Mouse (Mus musculus) forebrain, embryonic 16.5 days (tissue): ENCODE results near the gene Dis3l. TPM values are rescaled to one million over a fixed set of nuclear protein-coding genes. Genes with fewer than 3 reads are reported as not detected.
"Not testable (repeated sequence)": the region's sequence is repeated elsewhere in the genome, so short reads cannot be mapped to it uniquely, and the experiment has no call there.

Source experiments
- ATAC-seq: fragments of 200-750 bp; cut with Nextera tagmentation; 2 replicates; pipeline ENCODE4 v1.8.0; 2017; ENCODE audit warnings: mild to moderate bottlenecking, moderate library complexity
- H3K27ac ChIP-seq: fragments of 300-500 bp; sonication (generic); 2 replicates; pipeline ENCODE4 v1.5.1; 2014; ENCODE audit warnings: low read length, control low read depth
- H3K27me3 ChIP-seq: fragments of 300-500 bp; sonication (generic); replicated peaks from 2 replicates; pipeline ENCODE4 v1.6.1; 2014; ENCODE audit warnings: low read length; ENCODE audit not compliant: control insufficient read depth, insufficient read depth
- H3K36me3 ChIP-seq: fragments of 300-500 bp; sonication (generic); 2 replicates; pipeline ENCODE4 v1.6.1; 2014; ENCODE audit not compliant: control insufficient read depth, insufficient read depth
- H3K4me1 ChIP-seq: fragments of 300-500 bp; sonication (generic); replicated peaks from 2 replicates; pipeline ENCODE4 v1.6.1; 2014; ENCODE audit warnings: low read length; ENCODE audit not compliant: control insufficient read depth, insufficient read depth
- H3K4me2 ChIP-seq: fragments of 300-500 bp; sonication (generic); 2 replicates; pipeline ENCODE4 v1.6.1; 2014; ENCODE audit warnings: mild to moderate bottlenecking, low read length, control low read depth
- H3K4me3 ChIP-seq: fragments of 300-500 bp; sonication (generic); replicated peaks from 2 replicates; pipeline ENCODE4 v1.5.1; 2014; ENCODE audit warnings: mild to moderate bottlenecking, low read length, control low read depth
- H3K9ac ChIP-seq: fragments of 300-500 bp; sonication (generic); replicated peaks from 2 replicates; pipeline ENCODE4 v1.6.1; 2014; ENCODE audit warnings: low read depth, low read length, control low read depth
- H3K9me3 ChIP-seq: fragments of 300-500 bp; sonication (generic); 2 replicates; pipeline ENCODE4 v1.6.1; 2016; ENCODE audit warnings: low read length; ENCODE audit not compliant: control insufficient read depth
- WGBS: fragments of 180-500 bp; shearing (Covaris S2); extraction: QIAGEN DNeasy Blood & Tissue Kit; methylation state at CpG from one replicate; pipeline ENCODE4 v1.1.7; 2014; 5-methylcytosine and 5-hydroxymethylcytosine counted together
- polyA plus RNA-seq: library from polyadenylated mRNA; unstranded; fragments of >200 nt; fragmentation: Nextera tagmentation; extraction: Ambion mirVana; gene quantifications from 2 replicates; pipeline ENCODE4 v1.2.1, GENCODE M21; 2015

Gene Dis3l
- polyA plus RNA-seq, 1 experiment from 2014 or later: 25.9 TPM

GRCm38 (mm10) chr9:64271249-64271648, 69.8 kb downstream of the Dis3l start:
- H3K4me1 ChIP-seq: no peaks in the 10 kb centered on the region
- no peak overlapping the region for H3K4me3 ChIP-seq
- 78% methylated on average over 3 of the region's 3 CpGs for WGBS
- H3K27me3 ChIP-seq: no peaks in the 10 kb centered on the region
- no peak for ATAC-seq
- no peak overlapping the region for H3K27ac ChIP-seq
- no peaks in the 10 kb centered on the region for H3K36me3 ChIP-seq
- no peak overlapping the region for H3K9ac ChIP-seq
- no peaks in the 10 kb centered on the region for H3K9me3 ChIP-seq
- H3K4me2 ChIP-seq: no peak overlapping the region

DNA sequence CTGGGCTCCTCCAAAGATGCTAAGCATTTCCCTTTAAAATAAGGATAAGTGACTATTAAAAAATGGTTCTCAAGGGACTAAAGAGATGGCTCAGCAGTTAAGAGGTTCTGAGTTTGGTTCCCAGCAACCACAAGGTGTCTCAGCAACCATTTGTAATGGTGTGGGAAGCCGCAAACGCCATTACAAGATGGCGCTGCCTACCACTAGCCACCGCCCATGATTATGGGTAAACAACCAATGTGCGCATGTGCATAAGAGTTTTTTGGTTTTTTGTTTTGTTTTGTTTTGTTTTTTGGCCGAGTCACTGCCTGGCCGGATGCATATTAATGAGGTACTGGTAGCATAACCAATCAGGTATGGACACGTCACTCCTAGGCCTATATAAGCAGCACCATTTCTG, 72.3 kb downstream of the Dis3l start:
- not testable (repeated sequence) for H3K4me1 ChIP-seq
- WGBS: 91% methylated on average over 8 of the region's 8 CpGs

GRCm38 (mm10) chr9:64268196-64268595, 72.9 kb downstream of the Dis3l start:
- 93% methylated on average over 10 of the region's 10 CpGs for WGBS
- H3K4me3 ChIP-seq: no peak overlapping the region
- H3K9ac ChIP-seq: no peak overlapping the region
- H3K27ac ChIP-seq: no peak overlapping the region
- no peaks in the 10 kb centered on the region for H3K36me3 ChIP-seq
- no peaks in the 10 kb centered on the region for H3K4me1 ChIP-seq
- ATAC-seq: no peak
- no peaks in the 10 kb centered on the region for H3K27me3 ChIP-seq
- H3K9me3 ChIP-seq: no peaks in the 10 kb centered on the region
- no peak overlapping the region for H3K4me2 ChIP-seq

More for the DNA sequence above, 72.3 kb downstream of the Dis3l start:
- not testable (repeated sequence) for H3K9me3 ChIP-seq, H3K9ac ChIP-seq, H3K4me2 ChIP-seq, H3K36me3 ChIP-seq, H3K27ac ChIP-seq, ATAC-seq, H3K27me3 ChIP-seq, H3K4me3 ChIP-seq

DNA sequence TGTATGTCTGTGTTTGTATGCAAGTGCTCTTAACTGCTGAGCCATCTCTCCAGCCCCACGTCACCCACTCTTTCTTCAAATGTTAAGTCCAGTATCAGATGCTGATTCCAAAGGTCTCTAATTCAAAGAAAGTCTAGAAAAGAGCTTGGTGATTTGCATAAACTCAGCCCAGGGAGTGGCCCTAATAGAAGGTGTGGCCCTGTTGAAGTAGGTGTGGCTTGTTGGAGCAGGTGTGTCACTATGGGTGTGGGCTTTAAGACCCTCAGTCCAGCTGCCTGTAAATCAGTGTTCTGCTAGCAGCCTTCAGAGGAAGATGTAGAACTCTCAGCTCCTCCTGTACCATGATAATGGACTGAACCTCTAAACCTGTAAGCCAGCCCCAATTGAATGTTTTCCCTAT, 73.9 kb downstream of the Dis3l start:
- H3K27me3 ChIP-seq: no peaks in the 10 kb centered on the region
- no peak overlapping the region for H3K4me3 ChIP-seq
- H3K4me1 ChIP-seq: no peaks in the 10 kb centered on the region
- no peak overlapping the region for H3K27ac ChIP-seq
- no peak for ATAC-seq
- H3K9ac ChIP-seq: no peak overlapping the region
- H3K9me3 ChIP-seq: no peaks in the 10 kb centered on the region
- WGBS: 88% methylated on average over 1 of the region's 1 CpGs
- H3K4me2 ChIP-seq: no peak overlapping the region
- no peaks in the 10 kb centered on the region for H3K36me3 ChIP-seq

DNA sequence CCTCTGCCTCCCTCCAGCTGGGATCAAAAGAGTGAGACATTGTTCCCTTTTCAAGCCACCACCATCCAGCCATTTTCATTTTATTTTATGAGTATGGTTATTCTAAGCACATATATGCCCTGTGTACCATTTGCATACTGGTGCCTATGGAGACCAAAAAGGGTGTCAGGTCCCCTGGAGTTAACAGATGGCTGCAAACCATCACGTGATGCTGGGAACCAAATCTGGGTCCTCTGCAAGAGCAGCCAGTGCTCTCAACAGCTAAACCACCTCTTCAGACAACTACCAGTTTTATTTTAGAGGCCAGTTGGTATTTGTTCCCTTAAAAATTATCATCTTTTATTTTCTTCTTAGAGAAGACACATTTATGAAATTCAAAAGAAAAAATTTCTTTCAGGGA, 76.3 kb downstream of the Dis3l start:
- Histone ChIP-seq H3K27me3 (no peaks in the 10 kb centered on the region), H3K27ac (no peak overlapping the region), H3K4me2 (no peak overlapping the region), H3K4me3 (no peak overlapping the region), H3K36me3 (no peaks in the 10 kb centered on the region), H3K9me3 (no peaks in the 10 kb centered on the region), H3K9ac (no peak overlapping the region), H3K4me1 (no peaks in the 10 kb centered on the region)
- ATAC-seq: no peak
- 57% methylated on average over 1 of the region's 1 CpGs for WGBS

DNA sequence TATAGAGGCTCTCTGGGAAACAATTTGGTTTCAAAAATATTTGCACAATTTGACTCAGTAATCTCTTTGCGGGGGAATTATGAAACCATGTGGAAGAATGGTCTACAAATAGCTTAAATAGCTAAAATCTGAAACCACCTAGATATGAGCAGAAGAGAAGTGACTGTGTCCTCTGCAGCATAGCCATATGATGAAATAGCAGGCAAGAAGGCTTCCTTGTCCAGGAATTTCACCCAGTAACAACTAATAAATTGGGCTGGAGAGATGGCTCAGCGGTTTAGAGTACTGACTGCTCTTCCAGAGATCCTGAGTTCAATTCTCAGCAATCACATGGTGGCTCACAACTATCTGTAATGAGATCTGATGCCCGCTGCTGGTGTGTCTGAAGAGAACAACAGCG, 80.1 kb downstream of the Dis3l start:
- Histone ChIP-seq H3K4me1 (no peaks in the 10 kb centered on the region), H3K9me3 (no peaks in the 10 kb centered on the region), H3K4me2 (no peak overlapping the region), H3K9ac (no peak overlapping the region), H3K27ac (no peak overlapping the region), H3K36me3 (no peaks in the 10 kb centered on the region), H3K27me3 (no peaks in the 10 kb centered on the region), H3K4me3 (no peak overlapping the region)
- no peak for ATAC-seq
- WGBS: 90% methylated on average over 4 of the region's 4 CpGs

DNA sequence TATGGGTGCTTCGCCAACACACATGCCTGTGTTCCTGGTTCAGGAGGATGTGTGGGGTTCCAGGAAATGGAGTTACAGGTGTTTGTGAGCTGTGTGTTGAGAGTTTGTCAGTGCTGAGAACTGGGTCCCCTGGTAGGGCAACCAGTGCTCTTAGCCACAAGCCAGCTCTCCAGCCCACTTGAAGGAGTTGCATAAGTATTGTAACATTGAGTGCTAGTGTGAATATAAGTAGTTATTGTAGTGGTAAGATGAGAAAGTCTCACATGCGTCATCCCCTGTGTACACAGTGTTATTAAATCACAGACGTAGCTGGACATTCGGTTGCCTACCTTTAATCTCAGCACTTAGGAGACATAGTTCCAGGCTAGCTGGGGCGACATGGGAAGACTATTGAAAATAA, 81.2 kb downstream of the Dis3l start:
- Histone ChIP-seq H3K27me3 (no peaks in the 10 kb centered on the region), H3K9me3 (no peaks in the 10 kb centered on the region), H3K4me3 (no peak overlapping the region), H3K4me1 (no peaks in the 10 kb centered on the region), H3K9ac (no peak overlapping the region), H3K36me3 (no peaks in the 10 kb centered on the region), H3K4me2 (no peak overlapping the region), H3K27ac (no peak overlapping the region)
- WGBS: 92% methylated on average over 5 of the region's 5 CpGs
- ATAC-seq: no peak

Other genes starting within 250 kb of the Dis3l start
- gene Lctl, start 224.1 kb downstream of the Dis3l start, polyA plus RNA-seq: not detected in 2 replicates
- gene Zwilch, start 168.2 kb downstream of the Dis3l start, polyA plus RNA-seq: 10.0 and 10.8 TPM in 2 replicates
- 714 and 781 TPM in 2 replicates for gene Rpl4, start 167.9 kb downstream of the Dis3l start, polyA plus RNA-seq
- 31.5 and 35.3 TPM in 2 replicates for gene Snapc5, start 162.0 kb downstream of the Dis3l start, polyA plus RNA-seq
- gene Uchl4, start 106.1 kb downstream of the Dis3l start, polyA plus RNA-seq: 2.4 and 2.5 TPM in 2 replicates
- 53.6 and 54.6 TPM in 2 replicates for gene Map2k1, start 87.7 kb downstream of the Dis3l start, polyA plus RNA-seq
- gene Tipin, start 59.7 kb downstream of the Dis3l start, polyA plus RNA-seq: 106 and 120 TPM in 2 replicates
- 6.8 and 10.1 TPM in 2 replicates for gene Megf11, start 44.3 kb upstream of the Dis3l start, polyA plus RNA-seq